Comparison of ENCODE assay signal across 11 mouse cellular contexts in the genomic region with DNA sequence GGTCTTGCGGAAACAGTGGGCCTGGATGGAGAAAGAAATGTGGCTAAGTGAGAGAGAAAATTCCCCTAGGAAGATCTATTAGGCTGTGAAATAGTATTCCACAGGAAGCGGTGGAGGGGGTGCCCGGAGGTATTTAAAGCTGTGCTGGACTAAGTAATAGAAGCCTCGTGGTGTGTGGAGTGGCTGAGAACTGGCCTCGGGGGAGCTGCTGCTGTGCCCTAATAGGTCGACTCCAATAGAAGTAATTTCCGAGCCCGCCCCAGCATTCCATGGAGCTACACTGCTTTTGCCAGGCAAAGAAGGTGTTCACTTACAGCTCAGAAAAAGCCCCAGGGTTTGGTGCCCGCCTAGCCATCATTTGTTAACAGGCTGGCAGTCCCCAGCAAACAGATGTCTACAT.
DNase-seq lines count a peak whose midpoint lies in the region; ATAC-seq lines count a peak whose summit lies in the region.
"Had no signal": no experiment of that assay in that cellular context is flagged by ENCODE, and none has a peak within 500 bp of the region (broad histone marks: within the 10 kb centered on the region; RNA-seq: fewer than 3 reads in every experiment).

No protein-coding gene starts in this region.

- H3K27ac ChIP-seq in midbrain, embryonic 16.5 days (ENCODE audit: low read length): peak overlapping the region; percentile 49; the same call in 1 of the 2 replicates
- H3K27ac ChIP-seq in midbrain, embryonic 10.5 days (replicated peaks): no peak overlapping the region
- H3K27ac ChIP-seq in embryonic facial prominence, embryonic 15.5 days (replicated peaks): peak overlapping the region; percentile 55
- H3K27ac ChIP-seq in kidney, embryonic 14.5 days (ENCODE audit: low read depth, low read length): 0 out of 2 replicates have a peak overlapping the region, but pooled peaks have one; percentile 1
- H3K27ac ChIP-seq in stomach, embryonic 15.5 days: no peak overlapping the region
- H3K27ac ChIP-seq: liver, embryonic 12.5 days; midbrain, embryonic 12.5 days had no signal

- H3K4me3 ChIP-seq in midbrain, embryonic 16.5 days (ENCODE audit: low read depth, low read length): no peak overlapping the region
- H3K4me3 ChIP-seq in midbrain, embryonic 10.5 days: no peak overlapping the region
- H3K4me3 ChIP-seq in embryonic facial prominence, embryonic 15.5 days (replicated peaks): no peak overlapping the region
- H3K4me3 ChIP-seq in kidney, embryonic 14.5 days (ENCODE audit: low read length): no peak overlapping the region
- no peak overlapping the region for H3K4me3 ChIP-seq in stomach, embryonic 15.5 days (replicated peaks)
- H3K4me3 ChIP-seq: liver, embryonic 12.5 days; midbrain, embryonic 12.5 days had no signal

- no peak for ATAC-seq in midbrain, embryonic 16.5 days
- peak; percentile 82 for ATAC-seq in embryonic facial prominence, embryonic 15.5 days (ENCODE audit: insufficient number of reproducible peaks, low FRiP score, low TSS enrichment, low read depth)
- ATAC-seq in kidney, embryonic 14.5 days (ENCODE audit: low FRiP score, low TSS enrichment): peak; percentile 92
- peak; percentile 13; the same call in 1 of the 2 replicates for ATAC-seq in stomach, embryonic 15.5 days (ENCODE audit: insufficient read depth, low FRiP score, low read depth)
- no peak for ATAC-seq in frontal cortex, adult (ENCODE audit: low TSS enrichment)
- ATAC-seq: liver, embryonic 12.5 days had no signal

- no peak overlapping the region for H3K9ac ChIP-seq in midbrain, embryonic 16.5 days (ENCODE audit: low read depth, low read length)
- H3K9ac ChIP-seq in embryonic facial prominence, embryonic 15.5 days: no peak overlapping the region
- no peak overlapping the region for H3K9ac ChIP-seq in kidney, embryonic 14.5 days (ENCODE audit: low read depth, low read length)
- no peak overlapping the region for H3K9ac ChIP-seq in stomach, embryonic 15.5 days
- H3K9ac ChIP-seq: liver, embryonic 12.5 days; midbrain, embryonic 12.5 days had no signal

- H3K4me1 ChIP-seq in midbrain, embryonic 16.5 days (ENCODE audit: control insufficient read depth, insufficient read depth, low read length): no peaks in the 10 kb centered on the region
- peaks cover 4% of the 10 kb centered on the region for H3K4me1 ChIP-seq in midbrain, embryonic 10.5 days
- H3K4me1 ChIP-seq in embryonic facial prominence, embryonic 15.5 days: peaks cover 26% of the 10 kb centered on the region
- peaks cover 8% of the 10 kb centered on the region for H3K4me1 ChIP-seq in kidney, embryonic 14.5 days (ENCODE audit: control insufficient read depth, insufficient read depth, low read length)
- peaks cover 13% of the 10 kb centered on the region; the same call in 1 of the 2 replicates for H3K4me1 ChIP-seq in stomach, embryonic 15.5 days
- H3K4me1 ChIP-seq: liver, embryonic 12.5 days; midbrain, embryonic 12.5 days had no signal

- no peak for DNase-seq in midbrain, embryonic 10.5 days (ENCODE audit: low spot score)
- DNase-seq in left cerebral cortex, postnatal 25 days (ENCODE audit: low spot score in 2 of 2): no peak
- DNase-seq: thymus, postnatal 36 days had no signal

- H3K4me2 ChIP-seq in midbrain, embryonic 16.5 days (ENCODE audit: low read length): no peak overlapping the region
- no peak overlapping the region for H3K4me2 ChIP-seq in embryonic facial prominence, embryonic 15.5 days (replicated peaks)
- H3K4me2 ChIP-seq in kidney, embryonic 14.5 days (replicated peaks; ENCODE audit: low read depth, low read length): no peak overlapping the region
- no peak overlapping the region for H3K4me2 ChIP-seq in stomach, embryonic 15.5 days
- H3K4me2 ChIP-seq: liver, embryonic 12.5 days; midbrain, embryonic 12.5 days had no signal

- WGBS in midbrain, embryonic 16.5 days: 55% methylated on average over 9 of the region's 9 CpGs
- 65% methylated on average over 9 of the region's 9 CpGs for WGBS in midbrain, embryonic 10.5 days
- 14% methylated on average over 9 of the region's 9 CpGs for WGBS in embryonic facial prominence, embryonic 15.5 days
- 13% methylated on average over 9 of the region's 9 CpGs for WGBS in kidney, embryonic 14.5 days
- 48% methylated on average over 9 of the region's 9 CpGs for WGBS in stomach, embryonic 15.5 days

- no peaks in the 10 kb centered on the region for H3K9me3 ChIP-seq in midbrain, embryonic 16.5 days (replicated peaks; ENCODE audit: control insufficient read depth, low read length, poor library complexity, severe bottlenecking)
- H3K9me3 ChIP-seq in midbrain, embryonic 10.5 days (replicated peaks): no peaks in the 10 kb centered on the region
- H3K9me3 ChIP-seq in embryonic facial prominence, embryonic 15.5 days (replicated peaks): no peaks in the 10 kb centered on the region
- no peaks in the 10 kb centered on the region for H3K9me3 ChIP-seq in kidney, embryonic 14.5 days (ENCODE audit: control insufficient read depth, low read length)
- no peaks in the 10 kb centered on the region for H3K9me3 ChIP-seq in stomach, embryonic 15.5 days
- H3K9me3 ChIP-seq: liver, embryonic 12.5 days; midbrain, embryonic 12.5 days had no signal

- no peaks in the 10 kb centered on the region for H3K27me3 ChIP-seq in midbrain, embryonic 16.5 days (ENCODE audit: control insufficient read depth, insufficient read depth, low read depth, low read length)
- no peaks in the 10 kb centered on the region for H3K27me3 ChIP-seq in midbrain, embryonic 10.5 days (ENCODE audit: low read depth, poor library complexity, severe bottlenecking)
- no peaks in the 10 kb centered on the region for H3K27me3 ChIP-seq in embryonic facial prominence, embryonic 15.5 days
- H3K27me3 ChIP-seq in kidney, embryonic 14.5 days (ENCODE audit: control insufficient read depth, insufficient read depth, low read length): no peaks in the 10 kb centered on the region
- no peaks in the 10 kb centered on the region for H3K27me3 ChIP-seq in stomach, embryonic 15.5 days (replicated peaks)
- H3K27me3 ChIP-seq: liver, embryonic 12.5 days; midbrain, embryonic 12.5 days had no signal

- H3K36me3 ChIP-seq in midbrain, embryonic 16.5 days (ENCODE audit: control insufficient read depth, insufficient read depth, low read length): no peaks in the 10 kb centered on the region
- H3K36me3 ChIP-seq in midbrain, embryonic 10.5 days: no peaks in the 10 kb centered on the region
- no peaks in the 10 kb centered on the region for H3K36me3 ChIP-seq in embryonic facial prominence, embryonic 15.5 days
- H3K36me3 ChIP-seq in kidney, embryonic 14.5 days (ENCODE audit: control insufficient read depth, insufficient read depth, low read length): no peaks in the 10 kb centered on the region
- H3K36me3 ChIP-seq in stomach, embryonic 15.5 days: no peaks in the 10 kb centered on the region
- H3K36me3 ChIP-seq: G1E; liver, embryonic 12.5 days; midbrain, embryonic 12.5 days had no signal

- intact Hi-C loops in left cerebral cortex, postnatal 25 days (cut with DNase I): no loop called here

Comparison
In these comparisons a context has a peak if more than half of its experiments do, and no peak if none do; other contexts are left out.
1. H3K27ac ChIP-seq: peak in midbrain, embryonic 16.5 days (single experiment), embryonic facial prominence, embryonic 15.5 days (single experiment) and kidney, embryonic 14.5 days (single experiment); none in midbrain, embryonic 10.5 days (single experiment) and stomach, embryonic 15.5 days (single experiment).
2. ATAC-seq: peak in embryonic facial prominence, embryonic 15.5 days (single experiment), kidney, embryonic 14.5 days (single experiment) and stomach, embryonic 15.5 days (single experiment); none in midbrain, embryonic 16.5 days (single experiment) and frontal cortex, adult (single experiment).